Mouse (Mus musculus) megakaryocyte, embryonic 14.5 days (primary cell): ENCODE measurements at regions not wholly inside any gene's neighbourhood (a gene's known extent, or its start where the extent isn't known, plus 50 kb on each side); places are given as distances from the start of the nearest gene placed in this dataset.

Experiments used
- FLI1 ChIP-seq: IDR thresholded peaks from 2 replicates; pipeline ENCODE4 v1.6.1; 2012; ENCODE audit warnings: low read length, inconsistent platforms, mixed read lengths
- GATA1 ChIP-seq: IDR thresholded peaks from 3 replicates; pipeline ENCODE4 v1.6.1; 2012; ENCODE audit warnings: mixed read lengths, low read length, inconsistent platforms, borderline replicate concordance

DNA sequence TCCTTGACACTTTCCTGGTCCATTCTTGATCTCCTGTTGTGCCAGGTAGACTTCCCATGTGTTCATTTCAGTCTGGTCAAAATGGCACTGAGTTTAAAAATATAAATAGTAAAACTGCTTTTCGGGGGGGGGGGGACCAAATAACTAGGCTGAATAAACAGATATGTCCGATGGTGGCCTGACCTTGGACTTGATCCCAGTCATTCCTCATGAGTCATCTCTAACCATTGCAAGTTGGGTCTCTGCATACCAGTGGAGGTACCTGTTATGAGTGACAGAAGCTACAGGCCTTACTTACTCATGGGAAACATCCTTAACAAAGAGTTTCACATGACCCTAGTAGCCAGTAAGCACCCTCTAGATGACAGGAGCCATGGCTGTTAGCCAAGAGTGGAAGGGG lies 76.2 kb upstream of the Ncam1 start:
- TF ChIP-seq GATA1 (no peak), FLI1 (no peak)
